Mouse (Mus musculus) embryo, embryonic 11.5 days (tissue): ENCODE measurements around the gene Rhbdd1.

Experiments used
- DNase-seq: peaks from one replicate; pipeline ENCODE4 v3.0.0-alpha.2; 2012; ENCODE audit warnings: low read depth, low spot score

Gene Rhbdd1

DNA sequence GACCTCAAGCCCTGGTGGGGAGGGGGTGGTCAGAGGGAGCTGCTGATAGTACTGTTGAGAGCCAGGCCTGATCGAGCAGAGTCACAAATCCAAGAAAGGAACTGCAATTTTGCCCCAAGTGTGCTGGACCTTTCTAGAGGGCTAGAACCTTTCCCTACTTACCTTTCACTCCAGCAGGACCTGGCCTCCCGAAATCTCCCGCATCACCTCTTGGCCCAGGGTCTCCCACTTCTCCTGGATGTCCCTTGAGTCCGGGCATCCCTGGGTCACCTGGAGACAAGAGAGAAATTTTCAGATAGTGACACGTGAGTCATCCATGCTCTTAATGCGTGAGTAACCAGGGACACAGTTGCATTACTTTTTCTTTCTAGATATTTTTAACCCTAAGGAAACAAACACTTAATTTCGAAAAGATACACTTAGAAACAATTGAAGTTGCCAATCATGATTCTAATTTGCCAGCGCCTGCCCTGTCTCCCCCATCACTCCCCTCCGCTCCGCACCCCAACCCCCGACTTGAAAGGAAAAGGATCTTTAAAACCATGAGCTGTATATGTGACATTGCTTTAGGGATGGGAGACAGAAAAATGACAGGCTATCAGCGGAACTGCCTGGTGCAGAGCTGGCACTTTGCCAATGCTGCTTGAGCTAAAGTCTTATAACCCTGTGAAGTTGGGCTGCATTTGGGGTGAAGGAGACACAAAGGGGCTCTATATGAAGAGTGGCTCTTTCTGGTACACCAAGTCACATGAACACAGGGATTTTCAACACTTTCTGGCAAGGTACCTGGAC is 163.6 kb downstream of the Rhbdd1 start:
- DNase-seq = no peak

DNA sequence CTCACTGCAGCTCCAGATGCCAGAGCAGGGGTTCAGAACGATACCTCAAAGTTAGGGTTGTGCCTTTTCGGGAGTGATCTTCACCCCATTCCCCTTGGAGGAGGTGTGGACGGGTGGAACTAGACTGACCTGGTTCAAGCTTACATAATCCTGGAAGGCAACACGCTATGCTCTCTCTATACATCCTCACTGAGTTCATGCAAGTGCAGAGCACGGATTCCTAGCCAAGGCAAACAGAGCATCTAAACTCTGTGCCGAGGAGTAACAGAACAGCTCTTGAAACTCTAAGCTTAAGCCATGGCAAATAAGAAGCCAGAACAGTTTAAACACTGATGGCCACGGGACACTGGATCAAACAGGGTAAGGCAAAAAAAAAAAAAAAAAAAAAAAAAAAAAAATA is 166.1 kb downstream of the Rhbdd1 start:
- DNase-seq = no peak

DNA sequence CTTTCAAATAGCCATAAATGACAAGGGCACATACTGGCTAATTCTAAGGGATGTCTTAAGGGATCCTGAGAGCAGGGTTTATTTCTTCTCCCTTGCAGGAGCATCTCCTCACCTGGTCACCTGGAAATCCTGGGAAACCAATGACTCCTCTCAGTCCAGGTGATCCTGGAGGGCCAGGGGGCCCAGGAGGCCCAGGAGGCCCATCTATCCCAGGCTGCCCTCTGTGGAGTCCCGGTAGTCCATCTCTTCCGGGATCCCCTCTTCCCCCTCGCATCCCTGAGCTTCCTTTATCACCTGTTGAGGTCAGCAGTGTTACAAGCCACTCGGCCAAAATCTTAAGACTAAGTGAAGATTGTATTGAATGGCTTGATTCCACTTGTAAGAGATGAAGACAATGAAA is 170.1 kb downstream of the Rhbdd1 start:
- DNase-seq = no peak

DNA sequence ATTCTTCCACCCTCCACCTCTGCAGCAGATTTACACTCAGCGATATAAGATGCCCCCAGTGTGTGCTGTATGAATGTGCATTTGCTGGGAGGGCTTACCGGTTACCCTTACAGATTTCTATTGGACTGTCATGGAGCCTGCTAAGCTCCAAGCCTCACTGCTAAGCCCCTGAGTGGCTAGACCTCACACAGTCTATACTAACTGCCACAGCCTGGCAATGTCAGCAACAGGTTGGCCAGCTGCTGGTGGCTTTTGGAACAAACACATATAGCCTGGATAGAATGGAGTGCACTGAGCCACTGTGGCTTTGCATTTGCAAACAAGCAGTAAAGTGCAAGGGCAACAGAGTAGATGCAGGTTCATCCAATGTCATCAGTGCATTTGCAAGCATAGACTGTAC is 175.7 kb downstream of the Rhbdd1 start:
- no peak for DNase-seq
